Mouse (Mus musculus): ENCODE data around the gene a.
"Not testable (repeated sequence)": the region's sequence is repeated elsewhere in the genome, so short reads cannot be mapped to it uniquely, and the experiment has no call there.

Gene a

GRCm38 (mm10) chr2:154971919-154972692 lies 180.9 kb downstream of the a start:
- in situ Hi-C loops (cut with MboI, MseI) = no loop called here

GRCm38 (mm10) chr2:154972981-154973380 lies 181.8 kb downstream of the a start:
- in situ Hi-C loops (cut with MboI, MseI) = no loop called here

DNA sequence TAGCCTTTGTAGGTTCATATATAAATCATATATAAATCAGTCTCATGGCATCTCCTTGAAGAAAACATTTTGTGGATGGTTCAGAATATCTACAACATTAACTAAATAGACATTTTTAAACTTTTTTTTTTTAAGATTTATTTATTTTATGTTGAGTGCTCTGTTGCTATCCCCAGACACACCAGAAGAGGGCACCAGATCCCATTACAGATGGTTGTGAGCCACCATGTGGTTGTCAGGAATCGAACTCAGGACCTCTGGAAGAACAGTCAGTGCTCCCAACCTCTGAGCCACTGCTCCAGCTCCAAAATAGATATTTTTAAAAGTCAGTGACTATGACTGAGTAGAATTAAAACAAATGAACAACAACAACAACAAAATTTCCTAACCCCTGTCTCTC lies 195.4 kb downstream of the a start:
- in situ Hi-C loops (cut with MboI, MseI) = no loop called here

DNA sequence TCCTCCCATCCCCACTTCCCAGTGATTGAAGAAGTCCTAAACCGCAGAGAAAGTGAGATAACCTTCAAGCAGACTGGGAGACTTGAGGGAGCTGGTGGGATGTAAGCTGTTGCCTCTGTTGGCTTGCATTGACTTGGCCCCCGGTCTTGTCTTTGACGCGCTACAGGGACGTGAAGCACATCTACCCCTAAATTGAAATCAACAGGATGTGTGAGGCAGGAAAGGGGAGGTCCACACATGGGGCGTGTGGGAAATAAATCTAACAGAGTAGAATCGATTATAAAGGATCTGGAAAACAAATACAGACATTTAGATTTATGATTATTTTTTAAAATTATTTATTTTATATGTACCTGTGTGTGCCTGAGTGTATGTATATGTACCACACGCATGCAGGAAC lies 200.2 kb downstream of the a start:
- in situ Hi-C loops (cut with MboI, MseI) = no loop called here

DNA sequence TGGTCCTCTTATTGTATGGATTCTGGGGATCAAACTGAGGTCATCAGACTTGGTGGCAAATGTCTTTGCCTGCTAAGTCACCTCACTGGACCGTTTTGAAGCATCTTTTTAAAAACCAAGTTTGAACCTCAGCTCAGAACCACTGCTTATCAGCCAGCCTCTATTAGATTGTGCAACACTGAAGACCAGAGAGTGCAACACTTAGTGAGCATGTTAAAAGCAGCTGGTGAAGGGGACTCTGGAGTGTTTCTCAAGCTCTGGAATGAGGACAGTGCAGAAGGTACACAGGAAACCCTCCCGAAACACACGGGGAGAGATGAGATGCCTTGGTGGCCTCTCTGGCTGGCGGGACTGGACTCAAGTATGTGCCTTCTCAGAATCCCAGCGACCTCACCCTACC lies 200.9 kb downstream of the a start:
- in situ Hi-C loops (cut with MboI, MseI) = no loop called here

DNA sequence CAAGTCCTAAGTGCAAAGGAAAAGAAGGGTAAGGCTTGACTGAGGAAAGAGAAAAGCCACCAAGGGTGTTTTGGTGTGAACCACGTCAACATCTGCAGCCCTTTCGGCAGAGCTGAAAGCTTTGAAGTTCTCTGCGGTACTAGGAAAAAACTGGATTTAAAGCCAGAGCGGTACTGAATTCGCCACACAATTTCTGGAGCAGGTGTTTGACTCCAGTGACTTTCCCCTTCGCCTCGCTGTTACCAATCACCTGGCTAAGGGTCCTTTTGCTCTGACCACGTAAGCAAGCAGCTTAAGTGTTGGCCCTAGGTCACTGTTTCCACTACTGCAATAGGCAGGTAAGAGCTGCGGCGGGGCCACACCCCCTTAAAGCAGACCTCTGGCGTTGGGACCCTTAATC lies 214.3 kb downstream of the a start:
- in situ Hi-C loops (cut with MboI, MseI) = loop anchor here (5.0 kb wide), 1 partner anchor 82 kb away; no protein-coding TSS in a partner anchor

- in situ Hi-C loops (cut with MboI, MseI) = no loop called here
These were observed 220.0 kb downstream of the a start for GRCm38 (mm10) chr2:155011086-155011656.

DNA sequence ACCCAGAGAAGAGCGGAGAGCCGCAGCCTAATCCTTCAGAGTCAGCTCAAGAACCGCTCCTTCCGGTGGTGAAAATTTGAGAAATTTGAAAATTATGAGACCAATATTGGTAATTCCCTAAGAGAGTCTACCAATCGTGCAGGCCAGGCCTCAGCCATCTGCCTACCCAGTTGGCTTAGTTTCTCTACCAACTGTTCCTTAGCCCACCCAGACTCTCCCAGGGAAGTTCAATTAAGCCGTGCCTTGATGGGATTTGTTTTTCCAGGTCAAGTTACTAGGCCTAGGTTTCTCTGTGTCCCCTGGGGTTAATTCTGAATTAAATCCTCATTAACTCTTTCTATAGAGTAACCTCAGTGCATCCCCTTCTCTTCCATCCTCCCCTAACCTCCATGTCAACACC lies 221.8 kb downstream of the a start:
- in situ Hi-C loops (cut with MboI, MseI) = no loop called here

- in situ Hi-C loops (cut with MboI, MseI) = not testable (repeated sequence)
These were observed 225.5 kb downstream of the a start for GRCm38 (mm10) chr2:155016751-155017150.

DNA sequence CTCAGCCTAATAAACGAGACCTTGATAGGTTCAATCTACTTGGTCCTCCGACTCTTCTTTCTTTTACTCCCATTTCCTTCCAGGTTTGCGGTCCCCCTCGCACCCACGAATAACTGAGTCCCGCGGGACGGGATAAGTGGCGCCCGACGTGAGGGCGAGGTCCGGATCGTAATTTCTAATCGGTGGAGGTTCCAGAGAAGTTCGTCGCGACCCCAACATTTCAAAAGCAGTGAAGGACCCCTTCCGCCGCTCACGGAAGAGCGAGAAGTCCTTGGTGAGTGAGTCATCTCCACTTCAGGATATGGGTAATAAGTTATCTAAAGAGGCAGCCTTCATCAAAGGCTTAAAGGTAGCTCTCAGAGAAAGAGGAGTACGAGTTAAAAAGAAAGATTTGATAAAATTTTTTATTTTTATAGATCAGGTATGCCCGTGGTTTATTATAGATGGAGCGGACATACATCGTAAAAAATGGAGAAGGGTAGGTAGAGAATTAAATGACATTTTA lies 227.1 kb downstream of the a start, which contains the start of gene Gm14226:
Gm14226 (plus strand) TSS at position 16 of the 505 bp plus-strand sequence.
- in situ Hi-C loops (cut with MboI, MseI) = not testable (repeated sequence)

GRCm38 (mm10) chr2:155018762-155019641 lies 227.8 kb downstream of the a start:
- in situ Hi-C loops (cut with MboI, MseI) = no loop called here

DNA sequence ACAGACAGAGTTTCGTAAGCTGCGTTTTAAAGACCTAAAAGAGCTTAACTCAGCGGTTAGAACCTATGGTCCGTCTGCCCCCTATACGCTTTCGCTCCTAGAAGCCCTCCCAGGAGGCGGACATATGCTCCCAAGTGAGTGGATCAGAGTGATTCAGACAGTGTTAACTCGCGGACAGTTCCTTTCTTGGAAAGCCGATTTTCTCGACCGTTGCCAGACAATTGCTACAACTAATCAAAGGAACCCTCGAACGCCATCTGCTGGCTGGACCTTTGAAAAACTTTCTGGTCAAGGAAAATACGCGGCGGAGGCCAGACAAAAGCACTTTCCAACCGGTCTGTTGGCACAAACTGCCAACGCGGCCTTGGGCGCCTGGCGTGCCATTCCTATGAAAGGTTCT lies 228.5 kb downstream of the a start:
- in situ Hi-C loops (cut with MboI, MseI) = no loop called here

- in situ Hi-C loops (cut with MboI, MseI) = not testable (repeated sequence)
These were observed 229.1 kb downstream of the a start for GRCm38 (mm10) chr2:155020247-155020826.

DNA sequence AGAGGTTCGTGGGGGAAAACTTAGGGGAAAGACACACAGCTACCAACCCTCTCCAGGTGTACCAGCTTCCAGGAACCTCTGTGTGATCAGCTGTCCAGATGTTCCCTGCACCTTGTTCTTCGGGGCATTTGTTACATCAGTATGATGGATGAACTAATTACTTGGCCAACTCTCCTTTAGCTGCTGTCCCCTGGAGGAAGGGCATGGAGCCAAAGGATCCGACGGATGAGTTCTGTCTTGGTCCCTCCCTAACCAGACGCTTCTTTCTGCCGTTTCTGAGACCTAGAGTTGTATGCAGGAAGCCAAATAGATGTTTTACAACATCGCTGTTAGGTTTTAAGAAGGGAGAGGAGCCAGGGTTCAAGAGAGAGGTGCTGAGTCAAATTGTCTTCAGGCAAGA lies 239.6 kb downstream of the a start:
- in situ Hi-C loops (cut with MboI, MseI) = loop anchor here (25.0 kb wide), 1 partner anchor 1794 kb away; the partner anchor contains the start of genes Plagl2, Pofut1 and Tspyl3

- in situ Hi-C loops (cut with MboI, MseI) = loop anchor here (25.0 kb wide), 1 partner anchor 1796 kb away; the partner anchor contains the start of genes Plagl2, Pofut1 and Tspyl3
These were observed 241.9 kb downstream of the a start for GRCm38 (mm10) chr2:155032938-155033710.

- in situ Hi-C loops (cut with MboI, MseI) = loop anchor here (25.0 kb wide), 1 partner anchor 1803 kb away; the partner anchor contains the start of genes Plagl2, Pofut1 and Tspyl3
These were observed 248.8 kb downstream of the a start for GRCm38 (mm10) chr2:155039956-155040355.

DNA sequence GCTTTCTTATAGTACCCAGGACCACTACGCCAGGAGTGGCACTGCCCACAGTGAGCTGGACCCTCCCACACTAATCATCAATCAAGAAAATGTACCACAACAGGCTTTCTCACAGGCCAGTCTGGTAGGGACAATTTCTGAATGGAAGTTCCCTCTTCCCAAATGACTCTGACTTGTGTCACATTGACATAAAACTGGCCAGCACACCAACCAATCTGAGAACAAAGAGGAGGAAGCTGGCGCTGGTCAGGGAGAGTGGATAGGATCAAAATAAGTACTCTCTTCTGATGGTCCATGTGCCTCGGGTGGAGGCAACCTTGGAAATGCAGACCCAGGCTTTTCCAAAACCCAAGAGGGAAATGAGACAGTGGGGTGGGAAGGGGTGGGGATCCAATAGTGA lies 253.3 kb downstream of the a start:
- in situ Hi-C loops (cut with MboI, MseI) = loop anchor here (25.0 kb wide), 1 partner anchor 1807 kb away; the partner anchor contains the start of genes Plagl2, Pofut1 and Tspyl3

DNA sequence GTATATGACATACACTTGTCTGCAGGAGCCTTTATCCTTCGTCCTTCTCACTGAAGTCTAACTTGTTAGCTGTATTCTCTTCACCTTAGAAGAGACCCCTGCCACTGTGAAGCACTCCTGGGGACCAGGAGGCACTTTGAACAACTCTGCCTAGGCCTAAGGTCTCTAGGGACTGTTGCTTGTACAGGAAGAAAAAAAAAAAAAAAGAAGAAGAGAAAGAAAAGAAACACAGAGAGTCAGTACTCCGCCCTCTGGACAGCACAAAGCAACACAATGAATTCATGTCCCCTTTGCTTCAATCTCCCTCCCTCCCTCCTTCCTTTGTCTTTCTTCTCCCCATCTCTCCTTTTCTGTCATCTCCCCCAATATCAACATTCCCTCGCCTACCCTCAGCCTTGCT lies 253.9 kb downstream of the a start:
- in situ Hi-C loops (cut with MboI, MseI) = loop anchor here (25.0 kb wide), 1 partner anchor 1808 kb away; the partner anchor contains the start of genes Plagl2, Pofut1 and Tspyl3

DNA sequence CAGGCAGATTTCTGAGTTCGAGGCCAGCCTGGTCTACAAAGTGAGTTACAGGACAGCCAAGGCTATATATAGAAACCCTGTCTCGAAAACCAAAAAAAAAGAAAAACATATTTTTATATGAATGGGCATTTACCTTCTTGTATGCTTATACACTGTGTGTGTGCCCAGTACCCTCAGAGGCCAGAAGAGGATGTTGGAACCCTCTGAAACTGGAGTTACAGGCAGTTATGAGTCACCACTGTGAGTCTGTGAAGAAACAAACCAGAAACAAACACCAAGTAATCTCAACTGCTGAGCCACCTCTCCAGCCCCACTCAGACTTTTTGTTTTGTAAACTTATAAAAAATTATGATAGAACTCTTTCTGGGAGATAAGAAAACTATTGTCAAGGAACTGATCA lies 255.6 kb downstream of the a start:
- in situ Hi-C loops (cut with MboI, MseI) = loop anchor here (25.0 kb wide), 1 partner anchor 1810 kb away; the partner anchor contains the start of genes Plagl2, Pofut1 and Tspyl3
